Mouse (Mus musculus) megakaryocyte, embryonic 14.5 days (primary cell): ENCODE measurements around the gene Vamp3. TPM values are rescaled to one million over a fixed set of nuclear protein-coding genes. Genes with fewer than 3 reads are reported as not detected.
"Not testable (repeated sequence)": the region's sequence is repeated elsewhere in the genome, so short reads cannot be mapped to it uniquely, and the experiment has no call there.

Experiments used
- H3K27me3 ChIP-seq: replicated peaks from 2 replicates; pipeline ENCODE3; 2012; ENCODE audit warnings: inconsistent platforms
- H3K36me3 ChIP-seq: replicated peaks from 2 replicates; pipeline ENCODE3; 2012; ENCODE audit warnings: low read length, inconsistent platforms, mixed read lengths
- H3K4me1 ChIP-seq: 2 replicates; pipeline ENCODE4 v1.6.1; 2012; ENCODE audit warnings: inconsistent platforms
- H3K4me3 ChIP-seq: replicated peaks from 2 replicates; pipeline ENCODE3; 2012; ENCODE audit warnings: moderate library complexity, mild to moderate bottlenecking, inconsistent platforms
- H3K9me3 ChIP-seq: 2 replicates; pipeline ENCODE4 v1.6.1; 2012; ENCODE audit warnings: inconsistent platforms
- FLI1 ChIP-seq: IDR thresholded peaks from 2 replicates; pipeline ENCODE4 v1.6.1; 2012; ENCODE audit warnings: low read length, inconsistent platforms, mixed read lengths
- GATA1 ChIP-seq: IDR thresholded peaks from 3 replicates; pipeline ENCODE4 v1.6.1; 2012; ENCODE audit warnings: mixed read lengths, low read length, inconsistent platforms, borderline replicate concordance
- polyA plus RNA-seq: library from polyadenylated mRNA; stranded (reverse); fragments of >175 nt; gene quantifications from 2 replicates; pipeline ENCODE4 v1.2.3, GENCODE M21; 2012; ENCODE audit warnings: low replicate concordance; ENCODE audit not compliant: insufficient read depth

Gene Vamp3
- polyA plus RNA-seq, 1 experiment, result 1.5 TPM

DNA sequence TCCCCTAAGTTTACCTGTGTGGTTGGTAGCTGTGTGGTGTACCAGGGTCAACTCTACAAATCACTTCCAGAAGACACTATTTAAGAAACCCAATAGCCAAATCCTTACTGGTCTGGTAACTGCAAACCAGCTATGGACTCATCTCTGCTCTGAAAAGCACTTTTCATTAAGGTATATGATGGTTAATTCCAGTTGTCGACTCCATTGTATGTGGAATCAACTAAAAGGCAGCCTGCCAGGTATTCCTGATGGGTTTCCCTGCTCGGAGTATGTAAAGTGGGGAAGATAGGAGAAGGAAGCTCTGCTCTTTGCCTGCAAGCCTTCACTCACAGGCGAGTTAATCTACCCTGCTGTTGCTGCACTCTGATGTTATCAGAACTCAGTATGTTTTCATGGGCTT, 11.2 kb downstream of the Vamp3 start:
- Histone ChIP-seq H3K36me3 (peaks cover 54% of the 10 kb centered on the region), H3K27me3 (no peaks in the 10 kb centered on the region), H3K9me3 (no peaks in the 10 kb centered on the region), H3K4me3 (no peak overlapping the region), H3K4me1 (peaks cover 46% of the 10 kb centered on the region)
- TF ChIP-seq GATA1, result no peak
- TF ChIP-seq FLI1, result no peak

DNA sequence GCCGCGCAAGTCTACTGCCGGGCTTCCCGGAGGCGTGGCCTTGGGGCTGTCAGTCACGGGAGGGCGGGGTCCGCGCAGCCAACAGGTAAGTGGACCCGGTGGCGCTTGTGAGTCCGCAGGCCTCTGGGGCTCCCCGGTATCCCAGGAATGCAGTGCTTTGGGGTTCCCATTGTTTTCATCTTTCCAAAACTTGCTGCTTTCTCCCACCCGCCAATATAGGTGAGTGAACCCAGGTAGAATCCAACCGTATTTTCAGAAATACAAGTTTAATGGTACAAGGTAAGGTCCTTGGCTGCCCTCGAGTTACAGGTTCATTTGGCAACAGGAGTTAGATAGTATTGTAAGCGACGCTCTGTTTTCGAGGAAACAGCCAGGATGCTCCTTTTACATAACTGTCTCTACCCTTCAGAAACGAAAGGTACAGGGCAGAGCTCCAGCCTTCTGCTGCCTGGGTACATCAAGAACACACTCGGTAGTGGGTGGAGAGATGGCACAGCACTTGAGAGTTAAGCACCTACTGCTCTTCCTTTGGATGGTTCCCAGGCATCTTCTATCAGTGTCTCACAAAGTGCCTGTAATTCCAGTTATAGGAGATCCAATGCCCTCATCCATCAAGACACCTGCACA, 12.7 kb downstream of the Vamp3 start:
- Histone ChIP-seq H3K9me3 (no peaks in the 10 kb centered on the region), H3K4me3 (peak overlapping the region; percentile 97), H3K27me3 (no peaks in the 10 kb centered on the region), H3K4me1 (peaks cover 45% of the 10 kb centered on the region), H3K36me3 (peaks cover 54% of the 10 kb centered on the region)
- TF ChIP-seq FLI1, result no peak
- no peak for TF ChIP-seq GATA1

DNA sequence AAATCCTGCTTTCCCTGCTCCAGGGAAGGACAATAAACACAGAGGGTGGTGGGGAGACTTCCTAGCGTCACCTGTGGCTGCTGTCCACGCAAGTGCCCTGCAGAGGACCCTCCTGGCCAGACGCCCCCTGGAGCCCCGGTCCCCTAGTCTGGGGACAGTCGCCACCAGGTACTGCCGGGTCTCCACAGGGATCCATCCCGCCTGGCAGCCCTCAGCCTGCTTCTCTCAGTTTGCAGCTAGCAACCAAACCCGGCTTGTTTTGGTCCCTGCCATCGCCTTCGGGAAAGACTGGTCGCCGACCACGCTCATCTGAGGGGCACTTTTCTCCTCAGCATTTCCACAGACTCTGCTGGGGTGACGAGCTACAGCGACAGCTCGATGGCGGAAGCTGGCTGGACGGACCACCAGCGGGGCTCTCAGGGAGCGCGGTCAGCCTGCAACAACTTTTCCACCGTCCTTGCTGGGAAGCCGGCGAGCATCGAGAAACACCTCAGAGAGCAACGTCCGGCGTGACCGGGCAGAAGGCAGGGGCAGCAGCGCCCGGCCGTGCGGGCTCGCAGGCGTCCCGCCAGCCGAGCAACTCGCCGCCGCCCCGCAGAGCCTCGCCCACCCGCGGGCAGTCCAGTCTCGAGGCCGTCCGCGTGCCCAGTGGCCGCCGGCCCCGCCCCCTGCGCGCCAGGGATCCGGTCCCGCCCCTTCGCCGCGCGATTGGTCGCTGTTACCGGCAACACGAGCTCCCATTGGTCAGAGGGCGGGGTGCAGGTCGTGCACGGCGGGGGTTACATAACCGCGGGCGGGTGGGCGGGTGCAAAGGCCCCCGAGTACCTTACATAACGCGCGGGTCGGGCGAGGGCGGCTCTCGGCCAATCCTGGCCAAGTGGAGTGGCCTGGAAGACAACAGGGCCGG, 13.5 kb downstream of the Vamp3 start, which contains the start of gene Per3:
Gene Per3, minus strand, starts transcription at position 629 of the 907 bp plus-strand sequence.
- peak within 1 kb of the TSS; percentile 97 for H3K4me3 ChIP-seq
- H3K27me3 ChIP-seq, result no peaks in the 10 kb centered on the region
- no peak for TF ChIP-seq GATA1
- TF ChIP-seq FLI1, result no peak
- no peaks in the 10 kb centered on the region for H3K9me3 ChIP-seq
- peaks cover 45% of the 10 kb centered on the region for H3K4me1 ChIP-seq
- H3K36me3 ChIP-seq, result peaks cover 54% of the 10 kb centered on the region

GRCm38 (mm10) chr4:151043281-151043680, 14.5 kb downstream of the Vamp3 start:
- H3K9me3 ChIP-seq, result no peaks in the 10 kb centered on the region
- H3K4me3 ChIP-seq, result peak overlapping the region; percentile 97
- no peak for TF ChIP-seq GATA1
- no peak for TF ChIP-seq FLI1
- no peaks in the 10 kb centered on the region for H3K27me3 ChIP-seq
- H3K4me1 ChIP-seq, result peaks cover 45% of the 10 kb centered on the region
- H3K36me3 ChIP-seq, result peaks cover 52% of the 10 kb centered on the region

- TF ChIP-seq FLI1 (no peak), GATA1 (no peak)
- H3K4me1 ChIP-seq, result peaks cover 51% of the 10 kb centered on the region
- no peaks in the 10 kb centered on the region for H3K9me3 ChIP-seq
- H3K36me3 ChIP-seq, result peaks cover 52% of the 10 kb centered on the region
- no peaks in the 10 kb centered on the region for H3K27me3 ChIP-seq
- peak overlapping the region; percentile 83 for H3K4me3 ChIP-seq
These were observed 16.3 kb downstream of the Vamp3 start for GRCm38 (mm10) chr4:151041506-151041905.

DNA sequence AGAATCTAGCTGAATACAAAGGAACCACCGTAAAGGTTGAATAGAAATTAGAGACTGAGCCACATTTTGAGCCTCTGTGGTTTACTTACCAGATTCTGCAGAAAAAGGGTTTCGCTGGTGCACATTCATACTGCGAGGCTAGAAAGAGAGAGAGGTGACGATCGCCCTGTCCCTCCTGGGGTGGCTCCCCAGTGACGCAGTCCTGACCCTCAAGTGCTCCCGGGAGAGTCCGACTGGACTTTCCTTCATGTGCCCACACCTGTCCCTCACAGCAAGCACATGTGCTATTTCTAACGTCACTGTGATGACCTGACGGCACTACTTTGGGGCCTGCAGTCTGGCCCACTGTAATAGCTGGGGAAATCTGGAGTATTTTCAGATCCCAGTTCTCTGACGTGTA, 20.0 kb downstream of the Vamp3 start:
- H3K9me3 ChIP-seq, result no peaks in the 10 kb centered on the region
- no peak overlapping the region for H3K4me3 ChIP-seq
- H3K36me3 ChIP-seq, result peaks cover 87% of the 10 kb centered on the region
- no peak for TF ChIP-seq GATA1
- no peak for TF ChIP-seq FLI1
- peaks cover 50% of the 10 kb centered on the region for H3K4me1 ChIP-seq
- H3K27me3 ChIP-seq, result no peaks in the 10 kb centered on the region

DNA sequence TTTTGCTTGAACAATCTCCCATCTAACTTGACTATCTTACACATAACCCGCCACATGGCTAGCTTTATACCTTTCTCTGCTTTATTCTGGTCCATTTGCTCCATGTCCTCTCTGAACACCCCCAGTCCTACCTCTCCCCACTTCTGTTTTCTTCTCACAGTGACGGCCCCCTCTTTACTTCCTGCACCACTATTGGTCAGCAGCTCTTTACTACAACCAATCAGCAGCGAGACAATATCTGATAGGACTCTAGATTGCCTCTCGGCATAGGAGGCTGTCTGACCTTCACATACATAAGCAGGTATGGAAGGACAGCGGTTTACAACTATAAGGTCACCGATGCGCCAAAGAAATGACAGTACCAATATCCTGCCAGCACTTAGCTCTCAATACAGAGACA, 21.2 kb downstream of the Vamp3 start:
- Histone ChIP-seq H3K36me3 (peaks cover 97% of the 10 kb centered on the region), H3K27me3 (no peaks in the 10 kb centered on the region), H3K4me3 (no peak overlapping the region), H3K4me1 (peaks cover 37% of the 10 kb centered on the region), H3K9me3 (no peaks in the 10 kb centered on the region)
- no peak for TF ChIP-seq FLI1
- no peak for TF ChIP-seq GATA1

DNA sequence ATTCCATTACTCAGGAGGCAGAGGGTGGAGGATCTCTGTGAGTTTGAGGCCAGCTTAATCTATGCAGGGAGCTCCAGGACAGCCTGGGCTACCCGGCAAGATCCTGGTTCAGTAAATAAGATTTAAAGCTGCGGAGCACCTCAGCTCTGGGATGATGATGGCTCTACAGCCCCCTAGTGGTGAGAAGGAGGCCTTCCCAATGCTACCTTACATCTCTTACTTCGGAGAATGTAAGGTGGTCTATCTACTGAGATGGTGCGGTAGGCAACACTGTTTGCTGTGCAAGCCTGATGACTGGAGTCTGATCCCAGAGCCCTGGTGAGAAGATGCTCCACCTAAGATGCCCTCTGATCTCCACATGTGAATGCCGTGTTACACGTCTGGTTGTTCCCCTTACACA, 30.8 kb downstream of the Vamp3 start:
- H3K27me3 ChIP-seq, result no peaks in the 10 kb centered on the region
- TF ChIP-seq FLI1 (no peak), GATA1 (no peak)
- no peaks in the 10 kb centered on the region for H3K9me3 ChIP-seq
- H3K36me3 ChIP-seq, result peaks cover 94% of the 10 kb centered on the region
- peaks cover 15% of the 10 kb centered on the region for H3K4me1 ChIP-seq
- no peak overlapping the region for H3K4me3 ChIP-seq

GRCm38 (mm10) chr4:151024152-151024551, 33.6 kb downstream of the Vamp3 start:
- no peaks in the 10 kb centered on the region for H3K27me3 ChIP-seq
- peaks cover 97% of the 10 kb centered on the region for H3K36me3 ChIP-seq
- H3K9me3 ChIP-seq, result no peaks in the 10 kb centered on the region
- peaks cover 36% of the 10 kb centered on the region for H3K4me1 ChIP-seq
- TF ChIP-seq FLI1 (no peak), GATA1 (no peak)
- H3K4me3 ChIP-seq, result peak overlapping the region; percentile 73

DNA sequence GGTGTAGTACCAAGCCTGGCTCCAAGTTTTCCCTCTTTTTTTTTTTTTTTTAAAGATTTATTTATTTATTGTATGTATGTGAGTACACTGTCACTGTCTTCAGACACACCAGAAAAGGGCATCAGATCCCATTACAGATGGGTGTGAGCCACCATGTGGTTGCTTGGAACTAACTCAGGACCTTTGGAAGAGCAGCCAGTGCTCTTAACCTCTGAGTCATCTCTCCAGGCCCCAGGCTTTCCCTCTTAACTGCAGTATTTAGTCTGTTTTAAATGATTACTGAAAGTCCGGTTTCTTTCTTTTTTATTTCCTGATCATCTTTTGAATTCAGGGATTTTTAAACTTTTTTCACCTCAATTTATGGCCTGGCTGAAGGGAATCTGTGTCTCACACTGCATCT, 40.4 kb downstream of the Vamp3 start:
- Histone ChIP-seq H3K36me3 (peaks cover 99% of the 10 kb centered on the region), H3K4me1 (peaks cover 23% of the 10 kb centered on the region)
- not testable (repeated sequence) for H3K9me3 ChIP-seq, H3K27me3 ChIP-seq, H3K4me3 ChIP-seq
